Mouse (Mus musculus): ENCODE data around the gene Eps15.
"Not testable (repeated sequence)": the region's sequence is repeated elsewhere in the genome, so short reads cannot be mapped to it uniquely, and the experiment has no call there.

Eps15 gene

DNA sequence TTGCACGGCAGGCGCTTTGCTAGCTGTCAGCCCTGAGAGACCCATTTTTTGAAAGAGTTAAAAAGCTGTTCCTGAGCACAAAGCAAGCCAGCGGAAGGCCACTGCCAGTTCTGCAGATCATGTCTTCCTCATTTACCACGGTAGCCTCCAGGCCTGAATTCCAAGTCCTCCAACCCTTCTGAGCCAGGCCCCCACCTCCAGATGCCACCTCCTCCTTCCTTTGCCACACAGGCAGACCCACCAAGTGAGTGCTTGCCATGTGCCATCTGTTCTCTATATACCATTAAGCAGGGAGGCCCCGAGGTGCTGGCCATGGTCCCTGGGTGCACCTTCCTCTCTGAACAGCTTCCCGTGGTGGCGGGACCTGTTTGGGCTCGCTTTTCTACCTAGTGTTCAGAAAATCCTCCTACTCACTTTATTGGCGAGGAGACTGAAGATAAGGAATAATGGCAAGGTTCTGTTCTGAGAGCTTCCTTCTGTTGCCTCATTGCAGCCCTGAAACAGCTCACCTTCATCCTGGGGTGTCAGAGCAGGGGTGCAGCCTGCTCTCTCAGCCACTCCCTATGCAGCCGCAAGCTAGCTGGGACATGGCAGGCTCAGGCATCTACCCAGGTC lies 120.4 kb downstream of the Eps15 start:
- in situ Hi-C loops (cut with MboI, MseI): no loop called here

DNA sequence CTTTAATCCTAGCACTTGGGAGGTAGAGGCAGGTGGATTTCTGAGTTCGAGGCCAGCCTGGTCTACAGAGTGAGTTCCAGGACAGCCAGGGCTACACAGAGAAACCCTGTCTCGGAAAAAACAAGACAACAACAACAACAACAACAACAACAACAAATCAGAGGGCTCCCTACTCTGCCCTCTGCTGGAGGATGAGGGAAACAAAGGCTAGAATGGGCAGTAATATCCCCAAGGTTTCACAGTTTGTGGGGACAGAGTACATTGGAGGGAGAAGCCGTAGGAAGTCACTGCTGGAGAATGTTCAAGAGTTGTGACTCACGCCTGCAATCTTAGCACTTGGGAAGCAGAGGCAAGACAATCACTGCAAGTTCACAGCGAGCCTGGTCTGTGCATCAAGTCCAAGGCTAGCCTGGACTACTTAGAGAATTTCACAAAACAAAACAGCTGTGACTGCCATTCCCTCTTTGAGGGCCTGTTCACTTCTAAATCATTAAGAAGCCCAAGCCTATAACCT lies 121.2 kb downstream of the Eps15 start:
- in situ Hi-C loops (cut with MboI, MseI): no loop called here

DNA sequence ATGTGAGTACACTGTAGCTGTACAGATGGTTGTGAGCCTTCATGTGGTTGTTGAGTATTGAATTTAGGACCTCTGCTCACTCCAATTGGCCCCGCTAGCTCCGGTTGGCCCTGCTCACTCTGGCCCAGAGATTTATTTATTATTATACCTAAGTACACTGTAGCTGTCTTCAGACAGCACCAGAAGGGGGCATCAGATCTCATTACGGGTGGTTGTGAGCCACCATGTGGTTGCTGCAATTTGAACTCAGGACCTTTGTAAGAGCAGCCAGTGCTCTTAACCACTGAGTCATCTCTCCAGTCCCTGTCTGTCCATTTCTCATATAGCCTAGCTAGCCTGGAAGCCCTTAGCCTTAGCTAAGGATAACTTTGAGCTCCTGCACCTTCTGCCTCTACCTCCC lies 124.8 kb downstream of the Eps15 start:
- in situ Hi-C loops (cut with MboI, MseI): not testable (repeated sequence)

DNA sequence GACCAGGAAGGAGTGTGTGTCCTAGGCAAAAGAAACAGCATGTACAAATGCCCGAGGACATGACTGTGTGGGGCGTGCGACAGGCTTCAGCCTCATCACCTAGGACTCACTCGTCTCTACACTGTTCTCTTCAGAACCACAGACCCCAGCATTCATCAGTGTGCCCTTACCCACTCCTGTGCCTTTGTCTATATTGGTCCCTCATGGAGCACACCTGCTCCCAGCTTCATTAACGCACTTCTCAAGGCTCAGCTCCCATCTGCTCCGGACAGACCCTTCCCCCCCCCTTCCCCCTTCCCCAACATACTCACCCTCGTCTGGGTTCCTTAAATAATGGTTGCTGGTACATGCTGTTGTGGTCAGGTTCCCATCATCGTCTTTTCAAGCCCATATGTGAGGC lies 125.3 kb downstream of the Eps15 start:
- in situ Hi-C loops (cut with MboI, MseI): no loop called here

DNA sequence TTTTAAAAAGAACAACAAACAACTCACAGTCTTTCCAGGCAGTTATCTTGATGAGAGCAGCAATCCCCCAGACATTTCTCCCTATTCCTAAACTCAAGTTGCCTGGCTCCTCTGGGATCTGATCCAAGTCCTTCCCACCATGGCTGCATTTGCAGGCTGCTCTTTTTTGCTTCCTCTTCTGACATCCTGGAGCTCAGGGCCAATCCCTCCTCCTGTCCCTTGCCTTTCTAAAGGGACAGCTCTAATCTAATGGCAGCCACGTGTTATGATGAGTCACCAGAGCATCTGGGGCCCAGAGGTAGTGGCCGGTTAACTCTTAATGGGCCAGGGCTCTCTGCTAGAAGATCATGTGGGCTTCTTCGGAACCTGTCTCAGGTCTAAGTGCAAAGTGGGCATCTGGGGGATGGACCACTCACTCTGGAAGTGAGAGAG lies 126.0 kb downstream of the Eps15 start:
- in situ Hi-C loops (cut with MboI, MseI): no loop called here

DNA sequence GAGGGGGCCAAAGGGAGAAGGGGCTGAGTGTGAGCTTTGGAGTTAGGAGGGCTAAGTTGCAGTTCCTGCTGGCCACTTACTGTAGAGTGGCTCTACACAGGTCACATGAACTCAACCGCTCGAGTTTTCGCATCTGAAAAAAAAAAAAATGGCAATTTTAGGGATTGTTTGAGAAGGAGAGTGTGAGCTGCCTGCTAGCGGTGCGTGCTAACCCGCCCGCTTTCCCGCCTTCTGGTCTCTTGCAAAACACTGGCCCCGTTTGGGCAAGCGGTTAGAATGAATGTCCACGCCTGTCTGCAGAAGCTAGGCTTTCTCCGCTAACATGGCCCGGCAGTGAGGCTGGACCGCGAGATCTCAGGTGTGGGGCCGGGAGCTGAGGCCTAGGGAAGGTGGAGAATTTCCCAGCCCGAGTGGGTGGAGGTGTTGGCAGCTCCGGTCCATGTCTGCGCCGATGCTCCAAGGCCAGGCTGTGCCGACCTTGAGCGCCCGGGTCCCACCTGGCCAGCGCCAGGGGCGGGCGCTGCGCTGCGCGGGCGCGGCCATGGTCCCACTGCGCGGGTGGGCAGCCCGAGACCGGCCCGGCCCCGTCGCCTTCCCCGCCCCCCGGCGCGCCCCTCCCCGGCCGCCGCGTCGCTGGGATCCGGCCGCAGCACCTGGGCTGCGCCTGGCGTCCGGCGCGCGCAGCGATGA lies 126.6 kb downstream of the Eps15 start, which contains the start of gene Ttc39a:
TSS of gene Ttc39a (plus strand) at position 138 of the 690 bp plus-strand sequence.
- in situ Hi-C loops (cut with MboI, MseI): no loop called here

DNA sequence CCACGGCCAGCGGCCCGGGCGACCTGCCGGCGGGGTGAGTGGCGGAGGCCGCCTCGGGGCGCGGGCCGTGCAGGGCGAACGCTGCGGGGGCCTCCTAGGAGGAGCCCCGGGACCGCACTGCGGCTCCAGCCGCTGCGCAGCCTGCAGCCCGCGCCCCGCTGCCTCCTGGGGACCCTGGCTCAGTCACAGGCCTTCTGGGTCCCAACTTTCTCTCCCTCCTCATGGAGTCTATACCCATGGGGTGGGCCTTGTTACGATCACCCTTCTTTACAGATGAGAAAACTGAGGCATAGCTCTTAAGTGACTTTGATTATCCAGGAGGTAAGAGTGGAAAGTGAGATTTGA lies 127.1 kb downstream of the Eps15 start:
- in situ Hi-C loops (cut with MboI, MseI): no loop called here

DNA sequence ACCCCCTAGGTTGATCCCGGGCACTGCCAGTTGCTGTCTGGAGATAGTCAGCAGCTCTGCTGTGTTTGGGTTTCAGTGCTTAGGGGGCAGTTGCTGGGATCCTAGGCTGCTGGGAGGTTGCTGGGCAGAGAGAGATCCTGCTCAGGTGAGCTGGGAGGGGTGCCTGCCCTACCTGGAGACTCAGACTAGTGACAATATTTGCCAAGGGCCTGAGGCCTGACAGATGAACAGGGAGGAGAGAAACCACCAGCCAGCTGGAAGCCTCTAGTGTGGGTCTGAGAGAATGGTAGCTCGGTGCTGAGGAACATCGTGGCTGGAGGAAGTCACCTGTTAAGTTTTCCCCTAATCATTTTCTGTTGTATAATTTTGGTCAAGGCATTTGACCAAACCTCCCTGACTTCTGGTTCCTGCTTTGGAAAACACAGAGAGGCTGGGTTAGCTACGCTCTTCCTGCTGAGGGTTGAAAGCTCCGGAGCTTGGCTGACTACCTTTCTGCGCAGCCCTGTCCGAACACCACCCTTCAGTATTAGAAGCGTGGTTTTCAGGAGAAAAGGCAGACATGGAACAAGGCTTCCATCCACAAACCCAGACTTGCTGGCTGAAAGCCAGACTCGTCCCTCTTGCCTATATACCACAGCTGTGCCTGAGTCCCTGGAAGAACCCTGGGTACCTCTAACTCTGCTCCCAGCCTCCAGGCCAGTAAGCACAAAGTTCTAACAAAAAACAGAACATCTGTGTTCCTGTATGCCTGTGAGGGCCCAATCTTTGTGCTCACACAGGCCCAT lies 127.8 kb downstream of the Eps15 start:
- in situ Hi-C loops (cut with MboI, MseI): no loop called here

DNA sequence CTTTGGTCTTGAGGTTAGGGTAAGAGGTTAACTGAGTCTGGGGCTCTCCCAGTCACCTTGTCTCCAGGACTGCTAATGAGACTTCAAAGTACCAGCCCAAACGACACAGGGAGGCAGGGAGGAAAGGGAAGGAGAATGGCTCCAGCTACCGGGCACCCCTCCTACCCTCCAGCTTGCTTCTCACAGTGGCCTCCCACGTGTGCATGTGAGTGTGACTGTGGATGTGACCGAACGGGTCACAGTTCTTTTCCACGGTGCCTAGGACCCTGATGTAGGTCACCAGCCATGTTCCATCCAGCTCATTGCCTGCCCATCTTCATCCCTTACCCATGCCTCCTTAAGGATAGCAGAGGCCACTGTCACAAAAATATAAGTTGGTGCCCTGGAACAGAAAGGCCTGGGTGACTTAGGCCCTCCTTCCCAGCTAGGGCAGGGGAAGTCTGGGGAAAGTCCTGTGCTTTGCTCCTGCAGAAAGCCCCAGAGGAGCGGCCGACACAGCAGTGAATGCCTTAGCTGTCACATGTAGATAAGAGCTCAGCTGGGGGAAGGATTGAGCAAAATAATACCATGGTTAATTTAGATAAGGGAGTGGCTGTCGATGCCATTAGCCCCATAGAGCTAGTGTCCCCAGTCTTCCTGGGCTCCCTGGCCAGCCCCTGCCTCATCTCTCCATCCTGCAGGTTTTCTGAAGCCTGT lies 130.8 kb downstream of the Eps15 start:
- in situ Hi-C loops (cut with MboI, MseI): no loop called here

DNA sequence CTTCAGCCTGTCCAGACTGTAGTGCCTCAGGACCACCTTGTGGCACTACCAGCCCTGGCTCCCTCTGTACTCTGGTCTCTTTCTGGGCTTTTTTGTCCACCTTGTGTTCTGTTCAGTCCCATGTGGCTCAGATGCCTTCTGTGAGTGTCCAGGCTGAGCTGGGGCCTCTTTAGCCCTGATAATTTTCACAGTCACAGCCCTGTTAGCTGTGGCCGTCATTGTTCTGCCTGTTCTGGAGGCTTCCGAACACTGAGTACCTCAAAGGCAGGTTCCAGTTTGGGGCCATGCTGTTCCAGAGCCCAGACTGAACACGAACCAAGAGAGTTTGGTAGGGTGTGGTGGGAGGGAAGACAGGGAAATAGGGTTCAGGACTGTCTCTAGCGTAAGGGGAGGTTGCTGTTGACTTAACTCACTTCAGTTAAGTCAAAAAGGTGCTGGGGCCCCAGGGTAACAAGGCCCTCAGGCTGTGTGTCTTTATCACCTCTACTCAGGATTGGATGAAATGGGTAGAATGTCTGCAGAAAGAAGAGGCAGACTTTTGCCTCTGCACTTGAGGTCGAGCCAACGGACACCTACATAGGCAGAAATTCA lies 131.4 kb downstream of the Eps15 start:
- in situ Hi-C loops (cut with MboI, MseI): no loop called here

DNA sequence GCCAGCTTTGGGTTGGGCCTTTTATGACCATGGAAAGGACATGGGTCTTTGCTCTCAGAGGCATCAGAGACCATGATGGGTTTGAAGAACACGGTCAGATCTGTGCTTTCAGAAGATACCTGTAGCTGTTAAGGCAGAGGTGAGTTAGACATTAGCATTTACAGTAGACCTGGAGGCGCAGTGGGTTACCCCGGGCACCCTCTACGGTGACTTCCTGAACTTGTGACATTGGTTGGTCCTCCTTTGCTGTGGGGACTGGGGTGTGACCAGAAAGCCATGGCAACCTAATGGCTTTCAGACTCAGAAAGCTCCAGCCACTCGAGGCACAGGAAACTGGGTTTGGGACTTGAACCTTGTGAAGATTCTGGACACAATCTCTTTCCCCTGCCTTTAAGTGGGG lies 132.2 kb downstream of the Eps15 start:
- in situ Hi-C loops (cut with MboI, MseI): no loop called here

DNA sequence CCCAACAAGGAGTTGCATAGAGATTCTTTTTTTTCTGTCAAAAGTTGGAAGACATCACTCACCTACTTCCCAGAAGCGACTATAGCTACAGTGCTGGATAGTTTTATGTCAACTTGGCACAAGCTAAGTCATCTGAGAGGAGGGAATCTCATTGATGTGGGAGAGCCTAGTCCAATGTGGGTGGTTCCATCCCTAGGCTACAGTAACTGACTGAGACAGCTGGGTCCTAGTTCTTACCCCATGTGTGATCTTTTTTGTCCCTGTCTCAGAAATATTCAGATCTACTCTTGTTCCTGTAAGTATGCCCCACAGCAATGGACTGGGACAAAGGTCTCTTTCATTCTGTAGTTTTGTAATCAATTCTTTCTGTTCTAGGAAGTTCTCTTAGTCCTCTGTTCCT lies 137.9 kb downstream of the Eps15 start:
- in situ Hi-C loops (cut with MboI, MseI): no loop called here

DNA sequence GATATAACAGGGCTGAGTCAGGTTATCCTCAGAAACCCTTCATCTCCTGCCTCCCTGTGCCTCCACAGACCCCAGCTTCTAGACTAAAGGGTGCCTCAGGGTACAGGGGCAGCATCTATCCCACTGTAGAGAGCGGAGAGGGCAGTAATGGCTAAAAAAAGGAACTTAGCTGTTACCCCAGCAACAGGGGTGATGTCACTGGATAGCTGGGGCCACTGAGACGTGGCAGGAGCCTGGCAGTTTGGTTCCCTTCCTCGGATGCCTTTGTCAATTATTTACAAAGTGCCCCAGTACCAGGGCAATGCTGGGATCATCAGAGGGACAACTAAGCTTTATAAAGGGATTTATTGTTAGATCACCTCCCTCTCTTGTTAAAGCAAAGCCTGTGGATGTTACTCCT lies 138.9 kb downstream of the Eps15 start:
- in situ Hi-C loops (cut with MboI, MseI): no loop called here

DNA sequence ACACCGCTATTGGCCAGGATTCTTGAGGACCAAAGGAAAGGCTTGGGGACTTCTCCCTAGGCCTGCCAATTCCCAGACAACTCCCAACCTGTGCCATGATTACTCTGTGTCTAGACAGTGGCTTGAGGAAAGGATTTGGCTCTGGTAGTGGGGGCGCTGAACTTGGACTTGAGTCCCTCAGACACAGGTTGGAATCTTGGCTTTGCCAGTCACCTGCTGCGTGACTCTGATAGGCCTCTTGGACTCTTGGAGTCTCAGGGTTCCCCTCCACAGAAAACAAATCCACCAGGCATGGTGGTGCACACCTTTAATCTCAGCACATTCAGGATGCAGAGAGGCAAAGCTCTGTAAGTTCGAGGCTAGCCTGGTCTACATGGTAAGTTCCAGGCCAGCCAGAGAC lies 139.5 kb downstream of the Eps15 start:
- in situ Hi-C loops (cut with MboI, MseI): no loop called here

DNA sequence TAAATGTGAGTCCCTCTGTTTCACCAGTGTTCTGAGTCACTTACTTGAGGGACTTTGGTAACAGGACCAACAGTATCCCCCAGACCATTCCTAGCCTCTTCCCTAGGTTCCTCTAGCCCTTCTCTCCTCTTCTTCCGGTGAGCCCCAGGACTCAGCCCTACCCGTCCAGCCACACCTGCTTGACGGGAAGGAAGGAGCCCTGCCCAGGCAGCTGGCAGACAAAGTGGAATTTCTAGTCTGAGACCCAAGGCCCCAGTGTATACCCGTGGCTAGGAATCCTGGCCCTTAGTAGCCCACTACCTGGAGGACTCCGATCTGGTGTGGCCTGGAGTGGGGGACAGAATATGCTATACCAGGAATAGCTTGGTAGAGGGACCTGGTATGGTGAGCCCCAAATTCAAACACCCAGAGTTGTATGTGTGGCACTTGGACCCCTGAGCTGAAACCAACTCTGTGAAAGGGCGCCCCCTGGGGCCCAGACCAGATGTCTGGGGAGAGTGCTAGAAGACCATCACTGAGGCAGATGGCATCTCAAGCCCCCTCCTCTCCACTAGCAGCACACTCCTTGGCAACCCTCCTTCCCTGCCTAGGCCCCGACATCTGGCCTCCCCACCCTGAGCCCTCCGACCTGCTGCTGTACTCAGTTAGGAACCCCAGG lies 140.2 kb downstream of the Eps15 start:
- in situ Hi-C loops (cut with MboI, MseI): no loop called here

DNA sequence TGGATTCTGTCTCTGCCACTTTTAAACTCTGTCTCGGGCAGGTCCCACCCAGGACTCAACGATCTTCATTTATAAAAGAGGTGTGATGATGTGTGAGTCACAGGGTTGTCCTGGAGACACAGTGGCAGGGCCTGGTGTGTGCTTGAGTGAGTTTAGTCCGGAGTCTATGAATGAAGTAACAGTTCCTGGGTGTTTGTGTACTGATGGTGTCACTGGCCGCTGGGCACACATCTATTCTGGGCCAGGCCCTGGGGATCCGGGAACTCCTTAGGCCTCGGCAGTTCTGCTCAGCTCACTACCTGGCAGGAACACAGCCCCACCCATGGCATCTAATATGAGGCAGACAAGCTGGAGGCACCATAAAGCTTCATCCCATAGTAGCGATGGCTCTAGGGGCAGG lies 141.5 kb downstream of the Eps15 start:
- in situ Hi-C loops (cut with MboI, MseI): no loop called here

DNA sequence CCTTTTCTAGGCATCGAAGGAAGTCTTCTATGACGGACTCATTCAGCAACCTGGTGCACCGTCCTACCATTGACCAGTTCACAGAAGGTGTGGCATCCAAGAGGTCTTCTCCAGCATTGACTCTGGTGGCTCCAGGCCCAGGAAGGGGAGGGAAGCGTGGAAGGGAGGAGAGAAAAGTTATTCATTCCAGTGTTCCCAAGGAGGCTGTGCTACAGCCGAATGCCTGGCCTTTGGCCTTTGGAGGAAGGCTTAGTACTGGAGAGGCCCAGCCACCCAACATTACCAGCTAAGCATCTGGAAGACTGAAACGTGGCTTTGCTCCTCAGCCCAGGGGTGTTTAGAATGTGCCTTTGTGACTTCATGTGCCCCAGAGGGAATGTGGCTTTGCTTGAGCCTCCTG lies 142.4 kb downstream of the Eps15 start:
- in situ Hi-C loops (cut with MboI, MseI): no loop called here

DNA sequence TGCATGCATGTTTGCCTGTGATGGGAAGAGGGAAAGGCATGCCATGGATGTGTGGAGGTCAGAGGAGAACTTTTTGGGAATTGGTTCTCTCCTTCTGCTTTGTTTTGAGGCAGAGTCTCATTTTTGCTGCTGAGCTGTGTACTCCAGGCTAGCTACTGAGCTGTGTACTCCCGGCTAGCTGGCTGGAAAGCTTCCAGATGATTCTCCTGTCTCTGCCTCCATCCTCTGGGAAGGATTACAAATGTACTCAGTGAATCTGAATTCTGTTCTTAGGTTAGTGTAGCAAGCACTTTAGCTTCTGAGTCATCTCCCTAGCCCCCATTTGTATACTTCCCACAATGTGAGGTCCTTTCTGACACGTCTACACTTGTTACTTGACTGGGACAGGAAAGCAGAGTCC lies 143.4 kb downstream of the Eps15 start:
- in situ Hi-C loops (cut with MboI, MseI): no loop called here

DNA sequence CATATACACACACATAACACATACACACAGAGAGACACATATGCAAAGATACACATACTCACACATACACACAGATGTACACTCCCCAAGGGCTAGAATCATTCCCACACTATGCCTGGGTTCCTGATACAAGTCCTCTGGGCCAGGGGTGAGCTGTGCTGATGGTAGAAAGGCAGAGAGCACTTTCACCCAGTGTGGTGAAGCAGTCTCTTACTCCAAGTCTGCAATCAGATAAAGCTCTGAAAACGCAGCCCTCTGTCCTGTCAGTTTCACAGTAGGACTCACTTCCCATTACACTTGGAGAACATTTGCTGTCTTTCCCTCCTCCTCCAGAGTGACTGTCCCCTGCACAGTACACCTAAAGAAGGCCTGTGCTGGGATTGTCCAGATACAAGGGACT lies 147.0 kb downstream of the Eps15 start:
- in situ Hi-C loops (cut with MboI, MseI): no loop called here

DNA sequence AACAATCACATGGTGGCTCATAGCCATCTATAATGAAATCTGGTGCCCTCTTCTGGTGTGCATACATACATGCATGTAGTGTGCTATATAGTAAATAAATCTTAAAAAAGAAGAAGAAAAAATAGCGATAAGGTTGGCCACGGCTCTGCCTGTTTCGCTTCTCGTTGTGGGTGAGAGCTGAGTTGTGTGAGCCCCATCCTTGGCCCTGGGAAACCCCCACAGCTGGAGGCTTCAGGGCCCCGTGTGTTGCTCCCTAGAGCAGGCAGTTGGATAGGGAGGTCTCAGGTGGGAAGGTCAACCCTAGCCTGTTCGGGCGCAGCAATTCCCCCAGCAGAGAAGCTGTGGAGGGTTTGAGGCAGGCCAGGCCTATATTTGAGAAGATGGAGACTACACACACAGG lies 150.2 kb downstream of the Eps15 start:
- in situ Hi-C loops (cut with MboI, MseI): no loop called here

DNA sequence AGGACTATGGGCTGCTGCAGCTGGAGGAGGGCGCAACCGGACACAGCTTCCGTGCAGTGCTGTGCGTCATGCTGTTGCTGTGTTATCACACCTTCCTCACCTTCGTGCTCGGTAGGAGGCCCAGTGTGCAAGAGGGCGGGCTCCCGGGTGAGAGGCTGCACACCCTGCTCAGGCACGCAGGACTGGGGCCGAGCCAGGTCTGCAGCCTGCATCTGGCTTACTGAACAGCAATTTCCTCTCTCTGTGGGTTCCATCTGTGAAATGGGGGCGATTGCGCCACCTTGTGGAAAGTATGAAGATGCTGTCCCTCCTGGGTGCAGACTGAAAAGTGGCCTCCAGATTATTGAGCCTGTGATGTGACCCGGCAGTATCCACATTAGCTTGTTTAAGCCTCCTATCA lies 150.8 kb downstream of the Eps15 start:
- in situ Hi-C loops (cut with MboI, MseI): no loop called here
